Mouse (Mus musculus) olfactory bulb, adult 2 months (tissue): Measurements from ENCODE around the gene Xab2.

Experiments used
- CTCF ChIP-seq: fragments of 200-500 bp; IDR thresholded peaks from 2 replicates; pipeline ENCODE4 v1.5.1; 2012; ENCODE audit warnings: low read depth, mild to moderate bottlenecking, low read length, moderate library complexity; ENCODE audit not compliant: insufficient read depth
- POLR2A ChIP-seq: fragments of 200-500 bp; IDR thresholded peaks from 2 replicates; pipeline ENCODE4 v1.6.1; 2012; ENCODE audit warnings: mild to moderate bottlenecking, low read depth, low read length, moderate library complexity; ENCODE audit not compliant: insufficient read depth

DNA sequence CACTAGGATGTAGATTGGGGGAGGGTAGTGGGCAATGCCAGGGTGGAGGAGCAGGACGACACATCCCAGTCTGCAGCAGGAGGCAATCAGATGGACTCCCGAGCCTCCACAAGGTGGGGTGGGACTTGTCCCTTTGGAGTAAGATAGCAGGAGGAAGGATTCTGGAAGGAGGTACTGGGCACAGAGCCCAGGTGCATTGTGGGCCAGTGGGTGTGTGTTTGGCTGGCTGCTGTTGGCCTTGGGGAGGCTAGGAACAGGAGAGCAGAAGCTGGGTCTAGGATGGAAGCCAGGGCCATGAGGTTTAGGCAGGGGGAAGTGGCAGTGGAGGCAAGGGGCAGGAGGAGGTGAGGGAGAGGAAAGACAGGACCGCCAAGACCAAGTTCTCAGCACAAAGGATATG is 27.6 kb downstream of the Xab2 start:
- TF ChIP-seq CTCF (no peak), POLR2A (no peak)
